8 mouse cellular contexts compared by ENCODE assay signal in the genomic region with DNA sequence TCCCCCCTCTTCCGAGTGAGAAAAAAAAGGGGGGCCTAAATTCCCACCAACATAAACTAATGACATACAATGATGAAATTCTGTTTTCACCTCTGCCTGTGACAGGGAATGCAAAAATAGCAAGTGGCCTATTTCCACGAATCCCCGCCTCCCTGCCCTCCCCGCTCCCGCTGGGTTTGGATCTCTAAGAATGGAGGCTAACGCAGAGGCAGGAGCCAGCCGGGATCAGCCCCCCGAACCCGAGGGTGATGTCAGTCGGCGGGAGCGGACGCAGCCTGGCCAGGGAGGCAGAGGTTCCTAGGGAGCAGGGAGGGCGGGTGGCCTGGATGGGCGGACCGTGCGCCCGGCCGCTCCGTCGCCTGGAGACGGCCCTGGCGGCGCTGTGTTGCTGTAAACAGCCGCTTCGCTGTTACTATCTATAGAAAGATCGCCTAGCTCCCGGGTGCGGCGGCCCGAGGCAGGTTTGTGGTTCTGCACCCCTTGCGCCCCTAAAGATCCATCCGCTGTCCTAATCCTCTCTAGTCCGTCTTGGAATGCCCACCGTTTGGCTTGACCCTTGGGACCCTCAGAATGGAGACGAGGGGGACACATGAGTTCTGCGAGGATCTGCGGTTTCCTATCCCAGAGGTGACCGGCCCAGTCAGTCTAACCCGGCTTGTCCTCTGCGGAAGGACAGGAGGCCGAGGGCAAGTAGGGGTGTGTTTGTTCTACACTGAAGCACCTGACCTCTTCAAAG. TPM values are rescaled to one million over a fixed set of nuclear protein-coding genes. Genes with fewer than 3 reads are reported as not detected.
DNase-seq lines count a peak whose midpoint lies in the region; ATAC-seq and TF ChIP-seq lines count a peak whose summit lies in the region.

No protein-coding gene starts in this region.

- H3K9me3 ChIP-seq in heart, postnatal 0 days (replicated peaks; ENCODE audit: control insufficient read depth, low read length), result no peaks in the 10 kb centered on the region
- H3K9me3 ChIP-seq in lung, embryonic 14.5 days (ENCODE audit: low read depth, low read length), result no peaks in the 10 kb centered on the region
- H3K9me3 ChIP-seq in neural tube, embryonic 14.5 days (ENCODE audit: control insufficient read depth, low read length), result no peaks in the 10 kb centered on the region

- H3K4me1 ChIP-seq in embryonic fibroblast, embryonic 13.5 days (ENCODE audit: control insufficient read depth, insufficient read depth, low read length), result no peaks in the 10 kb centered on the region; the same call in none of the 2 replicates
- H3K4me1 ChIP-seq in heart, postnatal 0 days (ENCODE audit: control insufficient read depth, insufficient read depth), result peaks cover 20% of the 10 kb centered on the region
- 0 out of 2 replicates have a peak, but pooled peaks cover 8% of the 10 kb centered on the region for H3K4me1 ChIP-seq in lung, embryonic 14.5 days (ENCODE audit: insufficient read depth)
- peaks cover 20% of the 10 kb centered on the region; the same call in 1 of the 2 replicates for H3K4me1 ChIP-seq in neural tube, embryonic 14.5 days (ENCODE audit: control insufficient read depth, insufficient read depth, low read length)

- no peaks in the 10 kb centered on the region for H3K27me3 ChIP-seq in heart, postnatal 0 days (ENCODE audit: control insufficient read depth, insufficient read depth, low read length)
- H3K27me3 ChIP-seq in lung, embryonic 14.5 days (ENCODE audit: insufficient read depth, low read length), result peaks cover 21% of the 10 kb centered on the region
- peaks cover 9% of the 10 kb centered on the region for H3K27me3 ChIP-seq in neural tube, embryonic 14.5 days (ENCODE audit: control insufficient read depth, insufficient read depth, low read length)

- TF ChIP-seq CTCF in embryonic fibroblast, embryonic 13.5 days (IDR thresholded peaks at IDR 0.05; ENCODE audit: borderline replicate concordance, insufficient read depth, low read length), result no peak
- TF ChIP-seq CTCF in heart, postnatal 0 days (IDR thresholded peaks at IDR 0.05; ENCODE audit: low read depth), result no peak
- no peak for TF ChIP-seq CTCF in lung, embryonic 14.5 days (IDR thresholded peaks at IDR 0.05; ENCODE audit: low read depth)

- peak overlapping the region; percentile 41 for H3K4me3 ChIP-seq in embryonic fibroblast, embryonic 13.5 days (ENCODE audit: insufficient read depth, low read length)
- H3K4me3 ChIP-seq in heart, postnatal 0 days (ENCODE audit: low read depth, low read length), result peak overlapping the region; percentile 69
- H3K4me3 ChIP-seq in lung, embryonic 14.5 days (ENCODE audit: low read depth, low read length), result peak overlapping the region; percentile 52
- H3K4me3 ChIP-seq in neural tube, embryonic 14.5 days (ENCODE audit: low read depth, low read length), result peak overlapping the region; percentile 36

- TF ChIP-seq POLR2A in embryonic fibroblast, embryonic 13.5 days (IDR thresholded peaks at IDR 0.05; ENCODE audit: low read depth, low read length), result no peak

- peak overlapping the region; percentile 66 for H3K9ac ChIP-seq in heart, postnatal 0 days (replicated peaks; ENCODE audit: low read depth, low read length)
- peak overlapping the region; percentile 47 for H3K9ac ChIP-seq in lung, embryonic 14.5 days
- peak overlapping the region; percentile 53 for H3K9ac ChIP-seq in neural tube, embryonic 14.5 days (replicated peaks; ENCODE audit: low read depth, low read length)

- H3K27ac ChIP-seq in embryonic fibroblast, embryonic 13.5 days (ENCODE audit: insufficient read depth, low read length), result peak overlapping the region; percentile 22
- H3K27ac ChIP-seq in heart, postnatal 0 days (ENCODE audit: low read depth), result peak overlapping the region; percentile 91
- peak overlapping the region; percentile 66; the same call in 1 of the 2 replicates for H3K27ac ChIP-seq in lung, embryonic 14.5 days (ENCODE audit: low read depth)
- peak overlapping the region; percentile 39; the same call in 1 of the 2 replicates for H3K27ac ChIP-seq in neural tube, embryonic 14.5 days (ENCODE audit: low read depth, low read length)

- H3K4me2 ChIP-seq in heart, postnatal 0 days (ENCODE audit: low read depth, low read length), result peak overlapping the region; percentile 93
- peak overlapping the region; percentile 96 for H3K4me2 ChIP-seq in lung, embryonic 14.5 days
- peak overlapping the region; percentile 100 for H3K4me2 ChIP-seq in neural tube, embryonic 14.5 days (ENCODE audit: low read depth, low read length)

- peak; percentile 70 for ATAC-seq in heart, postnatal 0 days (ENCODE audit: insufficient read depth, low read depth)
- peak; percentile 57 for ATAC-seq in lung, embryonic 14.5 days (ENCODE audit: insufficient read depth)
- peak; percentile 35 for ATAC-seq in neural tube, embryonic 14.5 days (ENCODE audit: low read depth)

- DNase-seq in CD4-positive, CD25-positive, alpha-beta regulatory T cell, adult 2 months (ENCODE audit: low read depth, low spot score), result peak; percentile 83
- DNase-seq in adrenal gland, postnatal 4 days (ENCODE audit: low spot score in 2 of 2), result peak; percentile 58 to 64
- peak; percentile 92 for DNase-seq in heart, postnatal 0 days (ENCODE audit: low spot score)
- peak; percentile 81 to 83 for DNase-seq in kidney, postnatal 36 days
- peak; percentile 88 for DNase-seq in lung, embryonic 14.5 days
- DNase-seq in testis, postnatal 14 days (ENCODE audit: low spot score), result peak; percentile 69

- TF ChIP-seq EP300 in heart, postnatal 0 days (IDR thresholded peaks at IDR 0.05; ENCODE audit: low read depth), result peak; percentile 14; the same call in 1 of the 2 replicates

- under 1% methylated on average over 42 of the region's 42 CpGs for WGBS in heart, postnatal 0 days
- WGBS in lung, embryonic 14.5 days, result 1% methylated on average over 42 of the region's 42 CpGs
- under 1% methylated on average over 39 of the region's 42 CpGs for WGBS in neural tube, embryonic 14.5 days

- H3K36me3 ChIP-seq in heart, postnatal 0 days (replicated peaks; ENCODE audit: control insufficient read depth, insufficient read depth, low read length), result peaks cover 13% of the 10 kb centered on the region
- no peaks in the 10 kb centered on the region for H3K36me3 ChIP-seq in lung, embryonic 14.5 days (ENCODE audit: insufficient read depth)
- no peaks in the 10 kb centered on the region for H3K36me3 ChIP-seq in neural tube, embryonic 14.5 days (ENCODE audit: control insufficient read depth, insufficient read depth, low read length)

RNA-seq across cellular contexts. Expression of gene Fos, which starts 1.6 kb away (rescaled TPM):
- total RNA-seq in adrenal gland, postnatal 4 days (2021), result 1 to 10 TPM; 6.5 to 8.3 TPM
- 5.4 and 9.3 TPM in 2 replicates for polyA plus RNA-seq in embryonic fibroblast, embryonic 13.5 days (2011; ENCODE audit: insufficient read length, low read depth, missing spikeins)
- total RNA-seq in heart, postnatal 0 days (2014; rRNA removed; ENCODE audit: low replicate concordance), result 12.8 and 18.5 TPM in 2 replicates
- polyA plus RNA-seq in heart, postnatal 0 days (2015; fragmentation: Nextera tagmentation; extraction: Ambion mirVana), result 1.6 and 2.7 TPM in 2 replicates
- polyA plus RNA-seq in lung, embryonic 14.5 days (2014; fragmentation: Nextera tagmentation; extraction: Ambion mirVana), result 3.7 and 3.8 TPM in 2 replicates
- polyA plus RNA-seq in neural tube, embryonic 14.5 days (2014; fragmentation: Nextera tagmentation; extraction: Ambion mirVana), result 2.8 and 4.0 TPM in 2 replicates

Comparison
In these comparisons a context has a peak if more than half of its experiments do, and no peak if none do; other contexts are left out.
1. Peak in every context shown above with its lines: DNase-seq, ATAC-seq, H3K4me3 ChIP-seq and H3K27ac ChIP-seq.
2. H3K27ac ChIP-seq: peak in every context shown above with its lines; median percentile 91 in heart, postnatal 0 days; 66 in lung, embryonic 14.5 days; 39 in neural tube, embryonic 14.5 days; 22 in embryonic fibroblast, embryonic 13.5 days.